Mouse (Mus musculus): Measurements from ENCODE around the gene Helt. TPM values are rescaled to one million over a fixed set of nuclear protein-coding genes. Genes with fewer than 3 reads are reported as not detected.

Gene Helt
- total and polyA plus RNA-seq, 3 experiments = not detected

- H3K27ac ChIP-seq (ENCODE audit: insufficient read depth, low read depth) = no peak overlapping the region
- peaks cover 0 to 16% of the 10 kb centered on the region in 2 experiments; a peak in 2 of 4 replicates for H3K4me1 ChIP-seq (ENCODE audit: control insufficient read depth in 1 of 2, insufficient read depth in 2 of 2)
- TF ChIP-seq SIN3A (IDR thresholded peaks at IDR 0.05; ENCODE audit: low read length) = no peak
- TF ChIP-seq GABPA (IDR thresholded peaks at IDR 0.05; ENCODE audit: insufficient replicate concordance, low read depth, low read length) = no peak
- no peak for TF ChIP-seq ELF1 (IDR thresholded peaks at IDR 0.05; ENCODE audit: low read depth, low read length)
- TF ChIP-seq MAFK (IDR thresholded peaks at IDR 0.05; ENCODE audit: insufficient replicate concordance, low read length) = no peak
- TF ChIP-seq POLR2AphosphoS2 (IDR thresholded peaks at IDR 0.05; ENCODE audit: low read depth, low read length) = no peak
- TF ChIP-seq TCF12 (IDR thresholded peaks at IDR 0.05; ENCODE audit: low read depth, low read length) = no peak
- no peaks in the 10 kb centered on the region for H3K9me3 ChIP-seq (replicated peaks; ENCODE audit: low read length)
- no peak overlapping the region for H3K9ac ChIP-seq (ENCODE audit: insufficient read depth, low read depth)
- H3K4me3 ChIP-seq (replicated peaks in 1 of 3; ENCODE audit: low read depth in 2 of 3, low read length in 2 of 3, poor library complexity in 1 of 3) = no peak overlapping the region
- dilution Hi-C loops (cut with MboI; ENCODE audit: extremely low pct_ligation_motif_present, extremely low pct_unique_long_range_greater_than_20kb, low sequenced_read_pairs) (no loop called here), in situ Hi-C loops (cut with MboI; ENCODE audit: low pct_ligation_motif_present, low pct_unique_long_range_greater_than_20kb, low sequenced_read_pairs) (no loop called here)
- no peaks in the 10 kb centered on the region for H3K79me2 ChIP-seq (replicated peaks; ENCODE audit: control insufficient read depth, extremely low read depth, insufficient read depth, poor library complexity, severe bottlenecking)
- H3K27me3 ChIP-seq (replicated peaks) = no peaks in the 10 kb centered on the region
- peak; percentile 5 for DNase-seq (ENCODE audit: extremely low read depth)
- no peaks in the 10 kb centered on the region for H3K36me3 ChIP-seq (replicated peaks in 1 of 2; ENCODE audit: control insufficient read depth in 1 of 2, insufficient read depth in 1 of 2, low read length in 1 of 2)
- peak overlapping the region; percentile 50; the same call in 1 of the 2 replicates for H3K4me2 ChIP-seq (ENCODE audit: insufficient read depth, low read depth, poor library complexity, severe bottlenecking)
Measured at GRCm38 (mm10) chr8:46336351-46336750, 41.9 kb upstream of the Helt start.

GRCm38 (mm10) chr8:46332389-46333061 is 38.1 kb upstream of the Helt start:
- H3K4me2 ChIP-seq (ENCODE audit: insufficient read depth, low read depth, poor library complexity, severe bottlenecking) = no peak overlapping the region
- dilution Hi-C loops (cut with MboI; ENCODE audit: extremely low pct_ligation_motif_present, extremely low pct_unique_long_range_greater_than_20kb, low sequenced_read_pairs) = no loop called here
- no peak for DNase-seq (ENCODE audit: extremely low read depth)

DNA sequence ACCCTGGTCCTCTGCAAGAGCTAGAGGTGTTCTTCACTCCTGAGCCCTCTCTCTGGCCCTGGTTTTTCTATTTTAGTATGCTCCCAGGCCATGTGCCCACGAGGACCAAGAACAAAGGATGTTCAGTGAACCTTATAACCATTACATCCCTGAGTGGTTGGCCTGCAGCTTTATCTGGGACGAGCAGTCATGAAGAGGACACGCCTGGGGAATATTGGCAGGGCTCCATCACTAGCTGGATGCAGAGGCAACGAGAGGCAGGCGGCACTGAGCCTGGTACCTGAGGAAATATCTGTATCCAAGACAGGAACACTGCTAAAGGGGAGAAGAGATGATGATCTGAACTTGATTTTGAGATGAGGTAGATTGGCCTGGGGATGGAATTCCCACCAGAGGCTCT is 37.3 kb upstream of the Helt start:
- H3K4me2 ChIP-seq (ENCODE audit: insufficient read depth, low read depth, poor library complexity, severe bottlenecking) = no peak overlapping the region
- TF ChIP-seq MEF2A (IDR thresholded peaks at IDR 0.05; ENCODE audit: borderline replicate concordance, low read depth, low read length) = no peak
- no peak for TF ChIP-seq BHLHE40 (IDR thresholded peaks at IDR 0.05; ENCODE audit: low read depth, low read length)
- TF ChIP-seq NELFE (IDR thresholded peaks at IDR 0.05; ENCODE audit: low read depth, low read length) = no peak
- no peak for TF ChIP-seq SIN3A (IDR thresholded peaks at IDR 0.05; ENCODE audit: low read length)
- no peak for TF ChIP-seq MAX (IDR thresholded peaks at IDR 0.05; ENCODE audit: low read length)
- TF ChIP-seq POLR2AphosphoS2 (IDR thresholded peaks at IDR 0.05; ENCODE audit: low read depth, low read length) = no peak
- TF ChIP-seq UBTF (IDR thresholded peaks at IDR 0.05; ENCODE audit: low read depth, low read length) = no peak
- TF ChIP-seq TBP (conservative IDR thresholded peaks at IDR 0.05; ENCODE audit: low read depth, low read length) = no peak
- TF ChIP-seq ZNF384 (IDR thresholded peaks at IDR 0.05; ENCODE audit: low read depth, low read length) = no peak
- TF ChIP-seq ETS1 (conservative IDR thresholded peaks at IDR 0.05; ENCODE audit: low read depth, low read length) = no peak
- no peak for TF ChIP-seq RCOR1 (conservative IDR thresholded peaks at IDR 0.05; ENCODE audit: low read depth, low read length)
- TF ChIP-seq CTCF (conservative IDR thresholded peaks at IDR 0.05 in 1 of 2, IDR thresholded peaks at IDR 0.05 in 1 of 2; ENCODE audit: low read depth in 2 of 2, low read length in 2 of 2) = no peak
- TF ChIP-seq CHD1 (IDR thresholded peaks at IDR 0.05; ENCODE audit: low read depth, low read length) = no peak
- TF ChIP-seq RAD21 (IDR thresholded peaks at IDR 0.05; ENCODE audit: low read depth, low read length) = no peak
- TF ChIP-seq HCFC1 (IDR thresholded peaks at IDR 0.05; ENCODE audit: low read depth, low read length) = no peak
- TF ChIP-seq ZKSCAN1 (IDR thresholded peaks at IDR 0.05; ENCODE audit: borderline replicate concordance, low read depth, low read length) = no peak
- no peak overlapping the region for H3K4me3 ChIP-seq (replicated peaks in 1 of 3; ENCODE audit: low read depth in 2 of 3, low read length in 2 of 3, poor library complexity in 1 of 3)
- no peaks in the 10 kb centered on the region for H3K9me3 ChIP-seq (replicated peaks; ENCODE audit: low read length)
- peaks cover 0 to 10% of the 10 kb centered on the region in 2 experiments; a peak in 2 of 4 replicates for H3K4me1 ChIP-seq (ENCODE audit: control insufficient read depth in 1 of 2, insufficient read depth in 2 of 2)
- H3K27ac ChIP-seq (ENCODE audit: insufficient read depth, low read depth) = no peak overlapping the region
- in situ Hi-C loops (cut with MboI; ENCODE audit: low pct_ligation_motif_present, low pct_unique_long_range_greater_than_20kb, low sequenced_read_pairs) = no loop called here
- no peak overlapping the region for H3K9ac ChIP-seq (ENCODE audit: insufficient read depth, low read depth)
- H3K27me3 ChIP-seq (replicated peaks) = no peaks in the 10 kb centered on the region
- dilution Hi-C loops (cut with MboI; ENCODE audit: extremely low pct_ligation_motif_present, extremely low pct_unique_long_range_greater_than_20kb, low sequenced_read_pairs) = no loop called here
- no peaks in the 10 kb centered on the region for H3K79me2 ChIP-seq (replicated peaks; ENCODE audit: control insufficient read depth, extremely low read depth, insufficient read depth, poor library complexity, severe bottlenecking)
- no peaks in the 10 kb centered on the region for H3K36me3 ChIP-seq (replicated peaks in 1 of 2; ENCODE audit: control insufficient read depth in 1 of 2, insufficient read depth in 1 of 2, low read length in 1 of 2)
- no peak for DNase-seq (ENCODE audit: extremely low read depth)

More at GRCm38 (mm10) chr8:46332389-46333061, 38.1 kb upstream of the Helt start:
- Histone ChIP-seq H3K4me3 (replicated peaks in 1 of 3; ENCODE audit: low read depth in 2 of 3, low read length in 2 of 3, poor library complexity in 1 of 3) (no peak overlapping the region), H3K27ac (ENCODE audit: insufficient read depth, low read depth) (no peak overlapping the region), H3K9ac (ENCODE audit: insufficient read depth, low read depth) (no peak overlapping the region), H3K27me3 (replicated peaks) (no peaks in the 10 kb centered on the region), H3K9me3 (replicated peaks; ENCODE audit: low read length) (no peaks in the 10 kb centered on the region), H3K4me1 (ENCODE audit: control insufficient read depth in 1 of 2, insufficient read depth in 2 of 2) (peaks cover 0 to 10% of the 10 kb centered on the region in 2 experiments; a peak in 2 of 4 replicates), H3K79me2 (replicated peaks; ENCODE audit: control insufficient read depth, extremely low read depth, insufficient read depth, poor library complexity, severe bottlenecking) (no peaks in the 10 kb centered on the region), H3K36me3 (replicated peaks in 1 of 2; ENCODE audit: control insufficient read depth in 1 of 2, insufficient read depth in 1 of 2, low read length in 1 of 2) (no peaks in the 10 kb centered on the region)
- in situ Hi-C loops (cut with MboI; ENCODE audit: low pct_ligation_motif_present, low pct_unique_long_range_greater_than_20kb, low sequenced_read_pairs) = no loop called here
- TF ChIP-seq POLR2AphosphoS2 (IDR thresholded peaks at IDR 0.05; ENCODE audit: low read depth, low read length) (no peak), MAX (IDR thresholded peaks at IDR 0.05; ENCODE audit: low read length) (no peak)

All from CH12.LX (cell line).